Mouse (Mus musculus): ENCODE measurements around the gene Prn.

GRCm38 (mm10) chr2:131892534-131892933, 17.2 kb upstream of the Prn start:
- TF ChIP-seq GATA1 (IDR thresholded peaks at IDR 0.05; ENCODE audit: borderline replicate concordance, low read length) (no peak), FLI1 (IDR thresholded peaks at IDR 0.05; ENCODE audit: low read length) (no peak)
